Mouse (Mus musculus): ENCODE measurements around the gene Acsm5. TPM values are rescaled to one million over a fixed set of nuclear protein-coding genes. Genes with fewer than 3 reads are reported as not detected.

The Acsm5 gene
- not detected in 2 replicates for polyA plus RNA-seq (2015; fragmentation: Nextera tagmentation; extraction: Ambion mirVana)

DNA sequence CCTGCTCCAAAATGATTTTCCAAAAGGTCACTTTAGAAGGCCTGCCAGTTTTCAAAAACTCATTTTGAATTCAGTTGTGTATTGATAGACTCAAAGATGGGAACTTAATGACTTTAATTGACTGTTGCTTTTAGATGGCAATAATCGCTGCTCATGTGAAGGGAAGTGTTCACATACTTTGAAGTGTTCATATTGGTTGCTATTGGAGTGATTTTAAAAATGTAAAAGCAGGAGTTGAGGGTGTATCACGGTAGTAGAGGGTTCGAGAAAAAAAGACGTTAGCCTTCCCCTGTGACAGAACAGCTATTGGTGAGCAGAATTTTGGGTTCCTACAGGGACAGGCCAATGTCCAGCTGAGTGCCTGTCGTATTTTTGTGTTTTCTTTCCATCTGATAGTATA, at the start of gene Acsm5:
Acsm5 (plus strand) TSS at position 301 of the 400 bp plus-strand sequence.
- ATAC-seq = no peak
- no peak within 1 kb of the TSS for H3K4me3 ChIP-seq (replicated peaks)
- H3K4me1 ChIP-seq (replicated peaks) = no peaks in the 10 kb centered on the region
- no peaks in the 10 kb centered on the region for H3K36me3 ChIP-seq
- no peak within 1 kb of the TSS for H3K27ac ChIP-seq
- whole genome bisulfite sequencing = 74% methylated on average over 5 of the region's 5 CpGs
- no peaks in the 10 kb centered on the region for H3K27me3 ChIP-seq
- H3K9me3 ChIP-seq = no peaks in the 10 kb centered on the region
- H3K4me2 ChIP-seq (replicated peaks) = no peak within 1 kb of the TSS
- H3K9ac ChIP-seq (replicated peaks) = no peak within 1 kb of the TSS

DNA sequence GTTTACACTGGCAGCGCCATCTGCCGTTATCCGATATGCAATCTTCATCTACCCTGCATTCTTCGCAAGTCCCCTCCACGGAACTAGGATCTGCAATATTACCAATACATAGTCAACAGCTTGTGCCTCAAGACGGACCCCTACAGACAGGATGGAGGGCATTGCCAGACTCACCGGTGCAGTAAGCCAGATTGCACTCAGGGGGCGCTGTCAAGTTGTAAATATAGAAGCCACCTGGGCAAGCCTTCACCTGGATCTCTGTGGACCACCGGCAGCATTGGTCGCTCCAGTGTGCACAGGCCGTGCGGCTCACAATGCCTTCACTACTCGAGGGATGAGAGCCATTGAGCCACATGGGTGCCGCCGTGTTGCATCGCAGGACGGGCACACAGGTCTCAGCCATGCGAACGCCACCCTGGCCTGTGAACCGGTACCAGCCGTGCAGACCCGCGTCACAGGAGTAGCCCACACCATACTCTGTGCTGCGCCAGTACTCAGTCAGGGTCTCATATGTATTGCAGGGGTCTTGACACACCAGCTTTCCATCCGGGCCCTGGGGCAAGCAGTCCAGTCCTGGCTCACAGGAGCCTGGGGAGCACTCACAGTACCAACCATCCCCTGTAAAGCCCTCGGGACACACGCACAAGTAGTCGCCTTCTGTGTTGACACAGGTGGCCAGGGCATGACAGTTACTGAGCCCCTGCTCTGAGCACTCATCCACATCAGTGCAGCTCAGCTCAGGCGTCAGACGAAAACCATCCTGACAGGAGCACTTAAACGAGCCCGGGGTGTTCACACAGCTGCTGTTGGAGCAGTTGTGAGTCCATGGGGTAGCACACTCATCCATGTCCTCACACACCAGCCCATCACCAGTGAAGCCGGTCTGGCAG, 42.5 kb upstream of the Acsm5 start:
- Histone ChIP-seq H3K9ac (replicated peaks) (no peak overlapping the region), H3K27ac (no peak overlapping the region), H3K9me3 (no peaks in the 10 kb centered on the region), H3K36me3 (no peaks in the 10 kb centered on the region), H3K27me3 (no peaks in the 10 kb centered on the region), H3K4me1 (replicated peaks) (no peaks in the 10 kb centered on the region), H3K4me3 (replicated peaks) (no peak overlapping the region), H3K4me2 (replicated peaks) (no peak overlapping the region)
- 81% methylated on average over 33 of the region's 33 CpGs for WGBS
- ATAC-seq = 0 out of 2 replicates have a peak, but pooled peaks have one; percentile 24

DNA sequence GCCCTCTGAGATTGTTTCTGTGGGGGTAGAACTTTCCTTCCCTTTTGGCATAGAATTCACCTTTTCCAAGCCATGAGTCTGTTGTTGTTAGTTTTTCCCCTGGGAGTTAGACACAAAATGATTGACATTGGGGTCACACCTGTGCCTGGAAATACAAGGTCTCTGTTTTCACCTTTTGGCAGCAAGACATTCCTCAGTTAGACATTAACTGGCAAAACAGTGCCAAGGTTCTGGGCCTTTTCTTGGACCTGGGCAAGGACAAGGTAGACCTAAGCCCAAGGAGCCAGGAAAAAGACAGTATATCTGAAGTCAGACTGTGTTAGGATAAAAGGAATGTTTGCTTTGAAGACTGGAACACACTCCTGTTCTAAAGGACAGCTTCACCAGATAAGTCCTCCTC, 40.0 kb upstream of the Acsm5 start, which contains the start of gene Umod:
Umod (minus strand) TSS at position 27 of the 400 bp plus-strand sequence.
- H3K36me3 ChIP-seq = no peaks in the 10 kb centered on the region
- no peak within 1 kb of the TSS for H3K27ac ChIP-seq
- H3K9me3 ChIP-seq = no peaks in the 10 kb centered on the region
- ATAC-seq = no peak
- no peak within 1 kb of the TSS for H3K4me2 ChIP-seq (replicated peaks)
- H3K27me3 ChIP-seq = no peaks in the 10 kb centered on the region
- no peaks in the 10 kb centered on the region for H3K4me1 ChIP-seq (replicated peaks)
- no peak within 1 kb of the TSS for H3K9ac ChIP-seq (replicated peaks)
- no peak within 1 kb of the TSS for H3K4me3 ChIP-seq (replicated peaks)

DNA sequence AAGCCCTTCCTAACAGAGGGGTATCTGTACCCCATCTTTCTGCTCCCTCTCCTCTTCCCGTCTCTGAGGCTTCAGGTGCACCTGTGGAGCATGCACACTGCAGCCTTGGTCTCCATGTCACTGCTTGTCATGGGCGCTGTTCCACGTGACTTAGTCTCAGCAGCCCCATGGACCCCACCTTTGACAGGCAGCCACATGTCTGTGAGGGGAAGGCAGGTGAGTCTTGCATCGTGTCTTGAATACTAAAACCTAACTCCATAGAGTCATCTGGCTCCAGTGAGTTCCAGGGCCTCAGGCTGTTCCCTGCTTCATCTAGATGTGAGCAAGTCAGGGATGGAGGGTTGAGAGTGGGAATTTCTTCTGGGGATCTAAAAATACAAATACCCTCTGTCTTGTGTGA, 35.1 kb upstream of the Acsm5 start:
- ATAC-seq = no peak
- no peaks in the 10 kb centered on the region for H3K9me3 ChIP-seq
- H3K9ac ChIP-seq (replicated peaks) = no peak overlapping the region
- H3K36me3 ChIP-seq = no peaks in the 10 kb centered on the region
- no peaks in the 10 kb centered on the region for H3K27me3 ChIP-seq
- H3K4me3 ChIP-seq (replicated peaks) = no peak overlapping the region
- WGBS = 82% methylated on average over 4 of the region's 4 CpGs
- no peak overlapping the region for H3K27ac ChIP-seq
- H3K4me1 ChIP-seq (replicated peaks) = no peaks in the 10 kb centered on the region
- no peak overlapping the region for H3K4me2 ChIP-seq (replicated peaks)

DNA sequence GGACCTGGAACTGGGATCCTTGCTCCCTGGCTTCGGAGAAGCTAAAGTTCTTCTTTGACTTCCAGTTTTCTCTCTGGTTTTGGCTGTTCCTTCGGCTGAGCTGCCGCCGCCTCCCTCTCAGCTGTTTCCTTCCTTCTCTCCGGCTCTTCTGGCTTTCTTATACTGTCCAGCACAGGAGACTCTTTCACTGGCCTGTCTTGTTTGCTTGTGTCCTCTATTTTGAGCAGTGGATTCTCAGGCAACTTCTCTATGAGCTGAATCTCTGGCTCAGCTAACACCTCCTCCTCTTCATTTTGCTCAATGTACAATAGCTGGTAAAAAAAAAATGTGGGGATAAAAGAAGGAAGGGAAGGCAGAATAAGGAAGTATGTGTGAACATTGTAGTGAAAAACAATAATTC, 32.6 kb upstream of the Acsm5 start:
- no peak overlapping the region for H3K9ac ChIP-seq (replicated peaks)
- H3K27me3 ChIP-seq = no peaks in the 10 kb centered on the region
- H3K36me3 ChIP-seq = no peaks in the 10 kb centered on the region
- WGBS = 88% methylated on average over 5 of the region's 5 CpGs
- no peak for ATAC-seq
- no peak overlapping the region for H3K27ac ChIP-seq
- no peaks in the 10 kb centered on the region for H3K4me1 ChIP-seq (replicated peaks)
- no peak overlapping the region for H3K4me2 ChIP-seq (replicated peaks)
- no peaks in the 10 kb centered on the region for H3K9me3 ChIP-seq
- H3K4me3 ChIP-seq (replicated peaks) = no peak overlapping the region

DNA sequence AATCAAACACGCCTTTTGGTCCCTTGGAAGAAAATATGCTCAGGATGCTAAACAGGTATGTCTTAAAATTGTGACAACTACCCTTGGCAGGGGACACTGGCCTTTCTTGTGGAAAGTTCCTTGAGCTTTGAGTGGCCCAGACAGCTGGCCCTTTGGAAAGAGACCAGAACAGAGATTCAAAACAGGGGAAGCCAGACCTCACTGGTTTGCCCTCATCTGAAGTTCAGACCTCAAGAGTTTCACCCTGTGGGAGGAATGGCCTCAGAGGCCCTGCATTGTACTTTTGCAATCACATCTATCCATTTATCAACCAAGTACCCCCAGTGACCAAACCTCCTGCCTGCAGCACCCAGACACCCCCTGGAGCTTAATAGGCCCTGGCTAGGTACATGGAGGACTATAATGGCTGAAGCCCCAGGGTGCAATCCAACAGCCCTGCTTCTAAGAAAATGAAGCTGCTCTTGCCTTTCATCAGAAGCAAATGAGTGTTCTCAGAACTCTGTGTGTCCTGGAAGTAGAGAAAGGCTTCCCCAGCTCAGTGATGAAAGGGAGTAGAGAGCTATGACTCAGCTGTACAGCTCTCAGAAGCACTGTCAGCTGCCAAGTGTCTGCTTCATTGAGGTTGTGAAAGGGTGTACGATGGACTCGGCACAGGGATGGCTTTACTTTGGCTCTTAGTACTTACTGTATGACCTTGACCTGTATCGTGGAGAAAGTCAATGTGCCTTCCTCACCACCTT, 29.1 kb upstream of the Acsm5 start:
- Histone ChIP-seq H3K4me1 (replicated peaks) (no peaks in the 10 kb centered on the region), H3K4me3 (replicated peaks) (no peak overlapping the region), H3K27ac (no peak overlapping the region), H3K27me3 (no peaks in the 10 kb centered on the region), H3K36me3 (no peaks in the 10 kb centered on the region), H3K9me3 (no peaks in the 10 kb centered on the region), H3K9ac (replicated peaks) (no peak overlapping the region), H3K4me2 (replicated peaks) (no peak overlapping the region)
- WGBS = 93% methylated on average over 4 of the region's 4 CpGs
- no peak for ATAC-seq

DNA sequence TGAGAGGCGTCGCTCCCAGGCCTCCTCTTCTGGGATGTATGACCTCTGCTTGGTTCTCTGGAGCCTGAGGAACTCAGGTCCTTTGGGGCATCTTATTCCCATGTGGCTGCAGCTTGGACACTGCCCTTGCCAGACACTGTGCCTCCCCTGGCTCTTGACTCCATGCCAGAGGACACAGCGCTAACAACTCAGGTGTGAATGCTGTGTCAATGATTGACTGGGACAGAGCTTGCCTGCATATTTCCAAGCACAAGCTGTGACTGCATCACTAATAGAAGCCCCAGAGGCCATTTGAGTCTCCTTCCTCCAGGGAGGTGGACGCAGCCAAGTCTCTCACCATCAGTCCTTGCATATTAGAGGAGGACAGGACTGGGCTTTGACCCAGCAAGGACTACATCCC, 8.1 kb upstream of the Acsm5 start:
- Histone ChIP-seq H3K9ac (replicated peaks) (no peak overlapping the region), H3K9me3 (no peaks in the 10 kb centered on the region), H3K36me3 (no peaks in the 10 kb centered on the region), H3K27me3 (no peaks in the 10 kb centered on the region), H3K4me1 (replicated peaks) (no peaks in the 10 kb centered on the region), H3K4me3 (replicated peaks) (no peak overlapping the region), H3K4me2 (replicated peaks) (no peak overlapping the region), H3K27ac (no peak overlapping the region)
- ATAC-seq = no peak
- 90% methylated on average over 4 of the region's 4 CpGs for WGBS

- ATAC-seq = 0 out of 2 replicates have a peak, but pooled peaks have one; percentile 24
- Histone ChIP-seq H3K4me3 (replicated peaks) (no peak overlapping the region), H3K36me3 (no peaks in the 10 kb centered on the region), H3K27me3 (no peaks in the 10 kb centered on the region), H3K27ac (no peak overlapping the region), H3K9me3 (no peaks in the 10 kb centered on the region), H3K4me2 (replicated peaks) (no peak overlapping the region), H3K4me1 (replicated peaks) (no peaks in the 10 kb centered on the region), H3K9ac (replicated peaks) (no peak overlapping the region)
- 29% methylated on average over 7 of the region's 7 CpGs for WGBS
Observed at GRCm38 (mm10) chr7:119513056-119513455, 6.2 kb upstream of the Acsm5 start.

DNA sequence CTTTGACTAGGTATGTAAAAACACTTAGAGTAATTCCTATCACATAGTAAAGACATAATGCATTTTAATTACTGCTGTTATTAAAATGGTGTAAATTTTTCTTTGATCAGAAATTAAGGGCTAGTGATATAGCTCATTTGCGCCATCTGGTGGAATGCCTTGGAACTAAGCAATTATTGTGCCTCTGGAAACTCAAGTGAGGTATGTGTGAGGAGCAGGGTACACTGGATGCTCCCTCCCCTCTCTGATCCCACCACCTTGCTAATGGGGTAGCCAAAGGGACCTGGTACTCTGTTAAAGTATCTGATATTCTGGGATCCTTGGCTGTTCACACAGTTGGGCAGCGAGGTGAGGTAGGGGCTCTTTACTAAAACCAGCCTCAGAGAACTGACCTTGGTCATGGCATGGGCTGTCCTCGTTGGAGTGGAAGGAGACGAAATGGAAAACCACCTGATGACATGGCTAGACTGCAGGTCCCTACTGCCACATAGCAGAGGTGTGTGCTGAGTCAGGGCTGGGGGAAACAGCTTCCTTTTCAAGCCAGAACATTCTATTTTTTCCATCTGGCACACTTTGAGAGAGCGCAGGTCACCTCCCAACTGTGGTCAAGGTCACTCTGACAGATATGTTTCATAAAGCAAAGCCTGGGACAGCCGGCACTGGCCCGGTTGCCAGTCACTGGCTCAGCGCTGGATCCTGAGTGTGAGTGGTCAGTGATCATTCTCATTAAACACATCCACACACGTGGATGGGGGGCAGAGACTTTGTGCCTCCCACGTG, 3.6 kb upstream of the Acsm5 start:
- Histone ChIP-seq H3K4me3 (replicated peaks) (no peak overlapping the region), H3K27ac (no peak overlapping the region), H3K9ac (replicated peaks) (no peak overlapping the region), H3K36me3 (no peaks in the 10 kb centered on the region), H3K4me2 (replicated peaks) (no peak overlapping the region), H3K27me3 (no peaks in the 10 kb centered on the region), H3K9me3 (no peaks in the 10 kb centered on the region), H3K4me1 (replicated peaks) (no peaks in the 10 kb centered on the region)
- 71% methylated on average over 10 of the region's 10 CpGs for whole genome bisulfite sequencing
- ATAC-seq = peak; percentile 56; the same call in 1 of the 2 replicates

- 86% methylated on average over 7 of the region's 7 CpGs for WGBS
Observed at GRCm38 (mm10) chr7:119516272-119516558, 3.0 kb upstream of the Acsm5 start.

GRCm38 (mm10) chr7:119519654-119520053, 391 bp downstream of the Acsm5 start:
- 40% methylated on average over 5 of the region's 5 CpGs for WGBS
- Histone ChIP-seq H3K9me3 (no peaks in the 10 kb centered on the region), H3K27ac (no peak overlapping the region), H3K9ac (replicated peaks) (no peak overlapping the region), H3K27me3 (no peaks in the 10 kb centered on the region), H3K4me2 (replicated peaks) (no peak overlapping the region), H3K36me3 (no peaks in the 10 kb centered on the region), H3K4me1 (replicated peaks) (no peaks in the 10 kb centered on the region), H3K4me3 (replicated peaks) (no peak overlapping the region)
- no peak for ATAC-seq

More at GRCm38 (mm10) chr7:119516272-119516558, 3.0 kb upstream of the Acsm5 start:
- no peak overlapping the region for H3K4me3 ChIP-seq (replicated peaks)
- H3K4me2 ChIP-seq (replicated peaks) = no peak overlapping the region
- no peaks in the 10 kb centered on the region for H3K4me1 ChIP-seq (replicated peaks)
- no peaks in the 10 kb centered on the region for H3K9me3 ChIP-seq
- ATAC-seq = no peak
- no peak overlapping the region for H3K9ac ChIP-seq (replicated peaks)
- no peaks in the 10 kb centered on the region for H3K36me3 ChIP-seq
- no peak overlapping the region for H3K27ac ChIP-seq
- H3K27me3 ChIP-seq = no peaks in the 10 kb centered on the region

DNA sequence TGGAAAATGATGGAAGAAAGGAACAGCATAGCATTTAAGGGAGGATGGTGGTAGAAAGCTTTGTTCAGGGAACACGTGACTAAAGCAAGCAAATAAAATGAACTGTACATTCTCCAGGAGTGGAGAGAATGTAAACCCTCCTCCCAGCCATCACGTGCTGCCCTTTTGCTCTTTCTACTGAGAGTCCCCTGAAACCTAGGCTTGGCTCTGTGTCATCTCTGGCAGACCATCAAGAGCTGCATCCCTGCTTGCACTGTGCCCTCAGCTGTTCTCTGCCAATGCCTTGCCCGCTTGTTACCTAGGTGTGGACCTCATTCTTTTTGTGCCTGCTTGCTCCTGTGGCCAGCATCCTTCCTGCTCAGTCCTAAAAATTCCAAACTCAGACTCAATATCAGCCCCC, 2.6 kb downstream of the Acsm5 start:
- Histone ChIP-seq H3K4me3 (replicated peaks) (no peak overlapping the region), H3K36me3 (no peaks in the 10 kb centered on the region), H3K27me3 (no peaks in the 10 kb centered on the region), H3K4me1 (replicated peaks) (no peaks in the 10 kb centered on the region), H3K4me2 (replicated peaks) (no peak overlapping the region), H3K9me3 (no peaks in the 10 kb centered on the region), H3K27ac (no peak overlapping the region), H3K9ac (replicated peaks) (no peak overlapping the region)
- 81% methylated on average over 3 of the region's 3 CpGs for WGBS
- no peak for ATAC-seq

All from midbrain, embryonic 13.5 days (tissue).